ENCODE assay signal across 18 mouse cellular contexts in the genomic region with DNA sequence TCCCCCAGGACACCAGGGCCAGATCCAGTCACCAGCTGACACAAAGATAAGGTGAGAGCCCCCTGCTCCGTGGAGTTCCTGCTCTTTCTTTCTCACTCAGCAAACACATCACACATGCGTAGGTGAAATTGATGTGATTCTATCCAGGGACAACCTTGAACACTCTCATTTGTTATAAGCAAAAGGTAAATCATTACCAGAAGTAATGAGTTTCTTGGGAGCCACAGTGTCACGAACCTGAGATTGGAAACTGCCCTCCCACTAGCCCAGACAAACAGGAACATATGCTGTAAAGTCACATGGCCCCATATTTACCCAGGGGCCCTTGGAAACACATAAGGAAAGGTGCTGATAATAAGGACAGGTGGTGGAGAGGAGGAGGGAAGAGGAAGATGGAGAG.
DNase-seq lines count a peak whose midpoint lies in the region; ATAC-seq and TF ChIP-seq lines count a peak whose summit lies in the region.
"Had no signal": no experiment of that assay in that cellular context is flagged by ENCODE, and none has a peak within 500 bp of the region (broad histone marks: within the 10 kb centered on the region; RNA-seq: fewer than 3 reads in every experiment).

No protein-coding gene starts in this region.

- peak overlapping the region; percentile 51; the same call in 1 of the 2 replicates for H3K27ac ChIP-seq in intestine, embryonic 14.5 days (ENCODE audit: low read depth)
- peak overlapping the region; percentile 90 for H3K27ac ChIP-seq in intestine, embryonic 16.5 days (ENCODE audit: low read length)
- peak overlapping the region; percentile 83 for H3K27ac ChIP-seq in kidney, embryonic 15.5 days
- peak overlapping the region; percentile 35 for H3K27ac ChIP-seq in small intestine, adult 2 months (ENCODE audit: insufficient read depth, low read depth, low read length)
- H3K27ac ChIP-seq: heart, embryonic 15.5 days; hindbrain, embryonic 10.5 days; layer of hippocampus, adult 2 months; liver, embryonic 12.5 days; midbrain, embryonic 15.5 days; neural tube, embryonic 15.5 days had no signal

- no peak for TF ChIP-seq CTCF in small intestine, adult 2 months (IDR thresholded peaks at IDR 0.05; ENCODE audit: extremely low read depth, insufficient read length, insufficient replicate concordance, low read depth, low read length)

- ATAC-seq in intestine, embryonic 14.5 days (replicated peaks; ENCODE audit: low FRiP score, low TSS enrichment, low read depth), result peak; percentile 82
- ATAC-seq in intestine, embryonic 16.5 days, result peak; percentile 91
- ATAC-seq in kidney, embryonic 15.5 days (replicated peaks; ENCODE audit: low FRiP score), result peak; percentile 49; the same call in 1 of the 2 replicates
- ATAC-seq in erythroblast, adult 5-6 weeks (replicated peaks; ENCODE audit: low FRiP score, poor library complexity, severe bottlenecking), result no peak
- ATAC-seq: liver, embryonic 12.5 days; midbrain, embryonic 15.5 days had no signal

- TF ChIP-seq POLR2A in small intestine, adult 2 months (IDR thresholded peaks at IDR 0.05; ENCODE audit: low read depth, low read length), result no peak

- no peaks in the 10 kb centered on the region for H3K27me3 ChIP-seq in intestine, embryonic 14.5 days (replicated peaks; ENCODE audit: control insufficient read depth, insufficient read depth, low read length)
- H3K27me3 ChIP-seq in intestine, embryonic 16.5 days (replicated peaks; ENCODE audit: control insufficient read depth, insufficient read depth, low read length), result no peaks in the 10 kb centered on the region
- no peaks in the 10 kb centered on the region for H3K27me3 ChIP-seq in kidney, embryonic 15.5 days
- H3K27me3 ChIP-seq in small intestine, adult 2 months (ENCODE audit: control insufficient read depth, insufficient read depth, low read length), result no peaks in the 10 kb centered on the region
- H3K27me3 ChIP-seq: heart, embryonic 15.5 days; liver, embryonic 12.5 days; midbrain, embryonic 15.5 days; neural tube, embryonic 15.5 days had no signal

- no peak overlapping the region for H3K4me3 ChIP-seq in intestine, embryonic 14.5 days (ENCODE audit: low read depth, low read length)
- H3K4me3 ChIP-seq in intestine, embryonic 16.5 days (ENCODE audit: low read length), result no peak overlapping the region
- H3K4me3 ChIP-seq in kidney, embryonic 15.5 days (replicated peaks), result no peak overlapping the region
- no peak overlapping the region for H3K4me3 ChIP-seq in small intestine, adult 2 months (ENCODE audit: low read depth, low read length)
- H3K4me3 ChIP-seq: heart, embryonic 15.5 days; hindbrain, embryonic 10.5 days; layer of hippocampus, adult 2 months; liver, embryonic 12.5 days; midbrain, embryonic 15.5 days; neural tube, embryonic 15.5 days had no signal

- H3K4me1 ChIP-seq in intestine, embryonic 14.5 days (replicated peaks; ENCODE audit: control insufficient read depth, insufficient read depth, low read length), result no peaks in the 10 kb centered on the region; the same call in 1 of the 2 replicates
- peaks cover 17% of the 10 kb centered on the region for H3K4me1 ChIP-seq in intestine, embryonic 16.5 days (ENCODE audit: control insufficient read depth, insufficient read depth, low read length)
- peaks cover 40% of the 10 kb centered on the region for H3K4me1 ChIP-seq in kidney, embryonic 15.5 days
- H3K4me1 ChIP-seq in small intestine, adult 2 months (ENCODE audit: control insufficient read depth, insufficient read depth, insufficient read length, low read length), result peaks cover 24% of the 10 kb centered on the region
- H3K4me1 ChIP-seq: midbrain, embryonic 15.5 days had no signal

- H3K9ac ChIP-seq in intestine, embryonic 14.5 days (ENCODE audit: low read length), result no peak overlapping the region
- H3K9ac ChIP-seq in intestine, embryonic 16.5 days (ENCODE audit: low read depth, low read length), result no peak overlapping the region
- H3K9ac ChIP-seq in kidney, embryonic 15.5 days, result no peak overlapping the region
- H3K9ac ChIP-seq: heart, embryonic 15.5 days; liver, embryonic 12.5 days; midbrain, embryonic 15.5 days; neural tube, embryonic 15.5 days had no signal

- H3K9me3 ChIP-seq in intestine, embryonic 14.5 days (ENCODE audit: control insufficient read depth, low read length), result no peaks in the 10 kb centered on the region
- H3K9me3 ChIP-seq in intestine, embryonic 16.5 days (ENCODE audit: control insufficient read depth, low read length), result no peaks in the 10 kb centered on the region
- no peaks in the 10 kb centered on the region for H3K9me3 ChIP-seq in kidney, embryonic 15.5 days (replicated peaks)
- H3K9me3 ChIP-seq: heart, embryonic 15.5 days; hindbrain, embryonic 10.5 days; liver, embryonic 12.5 days; midbrain, embryonic 15.5 days; neural tube, embryonic 15.5 days had no signal

- H3K4me2 ChIP-seq in intestine, embryonic 14.5 days (ENCODE audit: low read length), result no peak overlapping the region
- H3K4me2 ChIP-seq in intestine, embryonic 16.5 days (ENCODE audit: low read depth, low read length), result peak overlapping the region; percentile 34
- 0 out of 2 replicates have a peak overlapping the region, but pooled peaks have one; percentile 12 for H3K4me2 ChIP-seq in kidney, embryonic 15.5 days
- H3K4me2 ChIP-seq: heart, embryonic 15.5 days; liver, embryonic 12.5 days; midbrain, embryonic 15.5 days; neural tube, embryonic 15.5 days had no signal

- no peak for DNase-seq in intestine, embryonic 14.5 days (ENCODE audit: low spot score)
- no peak for DNase-seq in frontal cortex, postnatal 36 days (ENCODE audit: low spot score in 2 of 2)
- DNase-seq in adrenal gland, adult 18-20 months (ENCODE audit: low spot score in 2 of 2), result no peak
- DNase-seq: adrenal gland, adult 8-10 months; cerebellum, adult 8-10 months; gastrocnemius, postnatal 10 days; lung, adult 2 months; lung, postnatal 36 days had no signal

- 38% methylated on average over 3 of the region's 3 CpGs for WGBS in intestine, embryonic 14.5 days
- 37% methylated on average over 3 of the region's 3 CpGs for WGBS in intestine, embryonic 16.5 days
- WGBS in kidney, embryonic 15.5 days, result 44% methylated on average over 3 of the region's 3 CpGs
- 20% methylated on average over 3 of the region's 3 CpGs for WGBS in small intestine, adult 2 months

- H3K36me3 ChIP-seq in intestine, embryonic 14.5 days (ENCODE audit: control insufficient read depth, insufficient read depth, low read length), result no peaks in the 10 kb centered on the region
- no peaks in the 10 kb centered on the region for H3K36me3 ChIP-seq in intestine, embryonic 16.5 days (ENCODE audit: control insufficient read depth, insufficient read depth, low read length)
- H3K36me3 ChIP-seq in kidney, embryonic 15.5 days, result no peaks in the 10 kb centered on the region
- 0 out of 2 replicates have a peak, but pooled peaks cover 3% of the 10 kb centered on the region for H3K36me3 ChIP-seq in small intestine, adult 2 months (ENCODE audit: control insufficient read depth, insufficient read depth, low read length)
- H3K36me3 ChIP-seq: heart, embryonic 15.5 days; hindbrain, embryonic 10.5 days; liver, embryonic 12.5 days; midbrain, embryonic 15.5 days; neural tube, embryonic 15.5 days had no signal

Comparison
In these comparisons a context has a peak if more than half of its experiments do, and no peak if none do; other contexts are left out.
1. H3K27ac ChIP-seq: peak in every context shown above with its lines; median percentile 90 in intestine, embryonic 16.5 days; 83 in kidney, embryonic 15.5 days; 51 in intestine, embryonic 14.5 days; 35 in small intestine, adult 2 months.